Mouse (Mus musculus): ENCODE data around the gene Gm13420. TPM values are rescaled to one million over a fixed set of nuclear protein-coding genes. Genes with fewer than 3 reads are reported as not detected.

The Gm13420 gene
- polyA plus RNA-seq, 1 experiment = 0.26 TPM

DNA sequence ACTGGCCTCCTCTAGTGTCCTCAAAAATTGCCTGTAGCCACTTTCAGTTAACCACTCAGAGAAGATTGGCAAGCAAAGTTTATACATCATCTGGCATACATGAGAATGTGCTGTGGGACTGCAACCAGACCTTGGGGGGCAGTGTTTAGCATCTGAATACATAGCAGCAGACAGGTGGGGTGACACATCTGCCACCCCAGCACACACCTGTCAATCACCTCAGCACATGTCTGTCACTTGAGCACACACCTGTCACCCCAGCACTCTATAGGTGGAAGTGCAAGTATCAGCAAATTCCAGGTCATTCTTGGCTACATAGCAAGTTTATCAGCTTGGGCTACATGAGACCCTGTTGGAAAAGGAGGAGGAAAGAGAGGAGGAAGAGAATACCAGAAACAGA lies 4.2 kb upstream of the Gm13420 start:
- DNase-seq (ENCODE audit: low read depth in 1 of 2, low spot score in 2 of 2) = no peak
- H3K4me1 ChIP-seq (ENCODE audit: control insufficient read depth, insufficient read depth, insufficient read length) = no peaks in the 10 kb centered on the region
- peaks cover 13% of the 10 kb centered on the region for H3K27me3 ChIP-seq (ENCODE audit: control insufficient read depth, insufficient read depth, low read length)
- H3K4me3 ChIP-seq (ENCODE audit: extremely low read depth, insufficient read depth, insufficient read length) = no peak overlapping the region
- TF ChIP-seq POLR2A (IDR thresholded peaks at IDR 0.05; ENCODE audit: low read depth, low read length) = no peak
- no peak for TF ChIP-seq CTCF (IDR thresholded peaks at IDR 0.05; ENCODE audit: extremely low read depth, insufficient read depth, insufficient read length, insufficient replicate concordance)
- no peak overlapping the region for H3K27ac ChIP-seq (ENCODE audit: insufficient read depth, low read length)
- no peaks in the 10 kb centered on the region for H3K36me3 ChIP-seq (ENCODE audit: control insufficient read depth, insufficient read depth, low read length)

DNA sequence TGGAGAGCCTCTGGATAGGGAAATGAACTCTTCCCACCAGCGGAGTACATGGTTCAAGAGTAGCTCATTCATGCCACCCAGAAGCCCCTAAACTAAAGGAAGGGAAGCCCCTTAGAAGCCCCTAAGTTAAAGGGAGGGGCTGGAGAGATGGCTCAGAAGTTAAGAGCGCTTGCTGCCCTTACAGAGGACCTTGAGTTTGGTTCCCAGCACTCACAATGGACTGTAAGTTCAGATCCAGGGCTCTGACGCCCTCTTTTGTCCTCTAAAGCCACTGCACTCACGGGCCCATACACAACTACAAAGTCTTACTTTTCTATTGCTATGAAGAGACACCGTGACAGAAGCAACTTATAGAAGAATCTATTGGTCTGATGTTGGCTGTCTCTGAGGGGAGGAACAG lies 912 bp upstream of the Gm13420 start:
- DNase-seq (ENCODE audit: low read depth in 1 of 2, low spot score in 2 of 2) = no peak
- Histone ChIP-seq H3K27me3 (ENCODE audit: control insufficient read depth, insufficient read depth, low read length) (peaks cover 18% of the 10 kb centered on the region), H3K4me3 (ENCODE audit: extremely low read depth, insufficient read depth, insufficient read length) (no peak overlapping the region), H3K36me3 (ENCODE audit: control insufficient read depth, insufficient read depth, low read length) (no peaks in the 10 kb centered on the region), H3K27ac (ENCODE audit: insufficient read depth, low read length) (no peak overlapping the region), H3K4me1 (ENCODE audit: control insufficient read depth, insufficient read depth, insufficient read length) (peaks cover under 1% of the 10 kb centered on the region; the same call in 1 of the 2 replicates)
- no peak for TF ChIP-seq CTCF (IDR thresholded peaks at IDR 0.05; ENCODE audit: extremely low read depth, insufficient read depth, insufficient read length, insufficient replicate concordance)
- no peak for TF ChIP-seq POLR2A (IDR thresholded peaks at IDR 0.05; ENCODE audit: low read depth, low read length)
- 96% methylated on average over 5 of the region's 5 CpGs for WGBS

DNA sequence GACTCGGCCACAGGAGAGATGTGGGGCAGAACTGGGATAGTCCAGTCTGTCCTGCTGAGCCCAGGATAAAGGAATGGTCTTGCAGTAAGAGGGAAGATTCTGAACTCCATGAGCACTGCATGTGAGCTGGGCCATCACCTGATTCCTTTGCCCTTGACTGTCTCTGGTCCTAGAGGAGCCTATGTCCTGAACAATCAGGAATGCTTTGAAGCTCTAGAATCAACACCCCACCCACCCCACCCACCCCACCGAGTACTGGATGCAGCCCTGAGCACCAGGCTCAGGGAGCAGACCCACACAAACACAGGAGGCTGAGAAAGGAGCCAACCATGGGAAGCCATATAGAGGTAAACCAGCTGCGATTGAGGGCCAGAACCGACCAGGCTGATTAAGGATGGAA lies 3.0 kb downstream of the Gm13420 start:
- Histone ChIP-seq H3K27me3 (ENCODE audit: control insufficient read depth, insufficient read depth, low read length) (peaks cover 29% of the 10 kb centered on the region), H3K27ac (ENCODE audit: insufficient read depth, low read length) (no peak overlapping the region), H3K36me3 (ENCODE audit: control insufficient read depth, insufficient read depth, low read length) (no peaks in the 10 kb centered on the region), H3K4me3 (ENCODE audit: extremely low read depth, insufficient read depth, insufficient read length) (no peak overlapping the region), H3K4me1 (ENCODE audit: control insufficient read depth, insufficient read depth, insufficient read length) (peaks cover 6% of the 10 kb centered on the region)
- DNase-seq (ENCODE audit: low read depth in 1 of 2, low spot score in 2 of 2) = no peak
- 92% methylated on average over 4 of the region's 4 CpGs for WGBS
- TF ChIP-seq CTCF (IDR thresholded peaks at IDR 0.05; ENCODE audit: extremely low read depth, insufficient read depth, insufficient read length, insufficient replicate concordance) = no peak

DNA sequence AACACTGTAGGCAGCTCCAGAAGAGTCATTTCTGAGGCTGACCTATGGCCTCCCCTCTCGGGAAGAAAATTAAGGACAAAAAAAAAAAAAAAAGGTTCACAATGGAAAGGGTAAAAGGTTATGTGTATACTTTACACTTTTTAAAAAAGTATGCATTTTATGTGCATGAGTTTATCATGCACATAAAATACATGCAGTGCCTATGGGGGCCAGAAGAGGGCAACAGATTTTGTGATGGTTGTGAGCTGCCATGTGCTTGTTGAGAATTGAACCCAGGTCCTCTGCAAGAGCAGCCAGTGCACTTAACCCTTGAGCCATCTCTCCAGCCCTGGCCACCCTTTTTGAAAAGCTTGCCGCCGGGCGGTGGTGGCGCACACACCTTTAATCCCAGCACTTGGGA lies 3.6 kb downstream of the Gm13420 start:
- Histone ChIP-seq H3K4me3 (ENCODE audit: extremely low read depth, insufficient read depth, insufficient read length) (no peak overlapping the region), H3K36me3 (ENCODE audit: control insufficient read depth, insufficient read depth, low read length) (no peaks in the 10 kb centered on the region), H3K27ac (ENCODE audit: insufficient read depth, low read length) (no peak overlapping the region), H3K27me3 (ENCODE audit: control insufficient read depth, insufficient read depth, low read length) (peaks cover 29% of the 10 kb centered on the region), H3K4me1 (ENCODE audit: control insufficient read depth, insufficient read depth, insufficient read length) (peaks cover 6% of the 10 kb centered on the region)
- 76% methylated on average over 5 of the region's 5 CpGs for WGBS
- no peak for DNase-seq (ENCODE audit: low read depth in 1 of 2, low spot score in 2 of 2)
- TF ChIP-seq POLR2A (IDR thresholded peaks at IDR 0.05; ENCODE audit: low read depth, low read length) = no peak
- no peak for TF ChIP-seq CTCF (IDR thresholded peaks at IDR 0.05; ENCODE audit: extremely low read depth, insufficient read depth, insufficient read length, insufficient replicate concordance)

DNA sequence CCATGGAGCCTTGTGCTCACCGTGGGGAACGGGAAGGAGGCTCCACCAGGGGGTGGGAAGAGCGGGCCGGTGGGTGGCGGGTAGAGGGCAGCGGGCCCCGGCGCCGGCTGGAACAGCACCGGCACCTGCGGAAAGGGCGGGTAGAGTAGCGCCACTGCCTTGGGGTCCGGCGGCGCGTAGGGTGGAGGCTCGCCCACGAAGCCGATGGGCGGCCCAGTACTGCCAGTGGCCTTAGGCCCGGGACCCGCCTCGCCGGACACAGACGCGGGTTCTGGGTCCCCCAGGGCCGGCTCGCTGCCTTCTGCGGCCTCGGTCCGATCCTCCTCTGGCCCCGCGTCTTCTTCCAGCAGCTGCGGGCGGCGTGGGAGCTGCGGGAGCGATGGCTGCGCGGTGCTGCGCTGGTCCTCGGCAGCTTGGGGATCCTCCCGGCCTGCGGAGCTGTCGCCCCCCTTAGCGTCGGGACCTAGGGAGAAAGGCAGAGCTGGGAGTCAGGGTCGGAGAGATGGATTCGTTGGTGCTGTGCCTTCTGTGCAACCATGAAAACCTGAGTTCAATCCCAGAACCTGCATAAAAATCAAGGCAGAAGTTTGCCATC lies 4.2 kb downstream of the Gm13420 start:
- Histone ChIP-seq H3K4me3 (ENCODE audit: extremely low read depth, insufficient read depth, insufficient read length) (no peak overlapping the region; the same call in 1 of the 2 replicates), H3K27ac (ENCODE audit: insufficient read depth, low read length) (no peak overlapping the region), H3K36me3 (ENCODE audit: control insufficient read depth, insufficient read depth, low read length) (no peaks in the 10 kb centered on the region), H3K27me3 (ENCODE audit: control insufficient read depth, insufficient read depth, low read length) (peaks cover 28% of the 10 kb centered on the region), H3K4me1 (ENCODE audit: control insufficient read depth, insufficient read depth, insufficient read length) (peaks cover 6% of the 10 kb centered on the region)
- TF ChIP-seq POLR2A (IDR thresholded peaks at IDR 0.05; ENCODE audit: low read depth, low read length) (no peak), CTCF (IDR thresholded peaks at IDR 0.05; ENCODE audit: extremely low read depth, insufficient read depth, insufficient read length, insufficient replicate concordance) (no peak)
- no peak for DNase-seq (ENCODE audit: low read depth in 1 of 2, low spot score in 2 of 2)
- WGBS = 7% methylated on average over 50 of the region's 50 CpGs

DNA sequence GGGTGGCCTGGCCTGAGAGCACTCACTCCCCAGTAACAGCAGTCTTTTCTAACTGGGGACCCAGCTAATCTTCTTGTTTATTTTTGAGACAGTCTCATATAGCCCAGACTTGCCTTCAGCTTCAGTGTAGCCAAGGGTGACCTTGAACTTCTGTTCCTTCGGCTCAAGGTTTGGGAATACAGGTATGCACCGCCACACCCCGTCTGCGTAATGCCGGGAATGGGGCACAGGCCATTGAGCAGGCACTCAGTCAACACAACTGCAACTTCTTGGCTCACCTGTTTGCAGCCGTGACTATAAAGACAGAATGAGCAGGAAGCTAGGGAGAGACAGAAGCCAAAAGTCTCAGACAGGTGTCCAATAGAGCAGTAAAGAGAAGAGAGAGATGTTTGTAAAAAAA lies 7.2 kb downstream of the Gm13420 start:
- TF ChIP-seq POLR2A (IDR thresholded peaks at IDR 0.05; ENCODE audit: low read depth, low read length) = no peak
- TF ChIP-seq CTCF (IDR thresholded peaks at IDR 0.05; ENCODE audit: extremely low read depth, insufficient read depth, insufficient read length, insufficient replicate concordance) = no peak
- Histone ChIP-seq H3K36me3 (ENCODE audit: control insufficient read depth, insufficient read depth, low read length) (no peaks in the 10 kb centered on the region; the same call in 1 of the 2 replicates), H3K4me1 (ENCODE audit: control insufficient read depth, insufficient read depth, insufficient read length) (peaks cover 9% of the 10 kb centered on the region), H3K27me3 (ENCODE audit: control insufficient read depth, insufficient read depth, low read length) (peaks cover 13% of the 10 kb centered on the region), H3K27ac (ENCODE audit: insufficient read depth, low read length) (no peak overlapping the region), H3K4me3 (ENCODE audit: extremely low read depth, insufficient read depth, insufficient read length) (no peak overlapping the region)
- no peak for DNase-seq (ENCODE audit: low read depth in 1 of 2, low spot score in 2 of 2)
- WGBS = 87% methylated on average over 6 of the region's 6 CpGs

DNA sequence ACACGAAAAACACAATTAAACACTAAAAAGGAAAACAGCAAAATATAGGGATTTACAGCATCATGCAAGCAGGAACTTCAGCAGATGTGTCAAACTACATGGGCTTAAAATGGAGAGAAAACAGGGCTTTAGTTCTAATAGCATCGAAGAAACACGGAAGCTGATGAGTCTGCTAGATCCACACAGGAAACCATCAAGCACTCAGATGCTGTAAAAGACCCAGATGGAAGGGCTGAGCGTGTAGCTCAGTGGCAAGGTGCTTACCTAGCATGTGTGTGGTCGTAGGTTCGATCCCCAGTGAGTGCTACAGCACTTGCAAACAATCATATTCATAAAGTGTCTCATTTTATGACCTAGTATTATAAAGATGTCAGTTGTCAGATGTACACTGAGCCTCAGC lies 10.3 kb downstream of the Gm13420 start:
- H3K4me1 ChIP-seq (ENCODE audit: control insufficient read depth, insufficient read depth, insufficient read length) = peaks cover 4% of the 10 kb centered on the region; the same call in 1 of the 2 replicates
- H3K36me3 ChIP-seq (ENCODE audit: control insufficient read depth, insufficient read depth, low read length) = peaks cover 24% of the 10 kb centered on the region
- peaks cover under 1% of the 10 kb centered on the region; the same call in 1 of the 2 replicates for H3K27me3 ChIP-seq (ENCODE audit: control insufficient read depth, insufficient read depth, low read length)
- DNase-seq (ENCODE audit: low read depth in 1 of 2, low spot score in 2 of 2) = no peak
- no peak for TF ChIP-seq CTCF (IDR thresholded peaks at IDR 0.05; ENCODE audit: extremely low read depth, insufficient read depth, insufficient read length, insufficient replicate concordance)
- no peak for TF ChIP-seq POLR2A (IDR thresholded peaks at IDR 0.05; ENCODE audit: low read depth, low read length)
- 81% methylated on average over 6 of the region's 6 CpGs for WGBS
- H3K4me3 ChIP-seq (ENCODE audit: extremely low read depth, insufficient read depth, insufficient read length) = no peak overlapping the region
- no peak overlapping the region for H3K27ac ChIP-seq (ENCODE audit: insufficient read depth, low read length)

All from spleen, adult 2 months (tissue).